Comparison of ENCODE assay signal across 10 mouse cellular contexts in the genomic region with DNA sequence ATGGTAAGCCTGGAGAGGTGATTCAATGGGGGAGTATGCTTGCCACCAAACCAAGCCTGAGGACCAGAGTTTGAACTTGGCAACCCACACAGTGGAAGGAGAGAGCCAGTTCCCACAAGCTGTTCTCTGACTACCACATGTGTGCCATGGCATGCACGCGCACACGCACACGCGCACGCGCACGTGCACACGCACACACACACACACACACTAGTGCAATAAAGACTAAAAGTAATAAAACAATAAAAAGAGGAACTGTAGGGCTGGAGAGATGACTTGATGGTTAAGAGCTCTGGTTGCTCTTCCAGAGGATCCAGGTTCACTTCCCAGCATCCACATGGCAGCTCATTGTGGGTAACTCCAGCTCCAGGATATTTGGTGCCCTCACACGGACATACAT.
"Had no signal": no experiment of that assay in that cellular context is flagged by ENCODE, and none has a peak within 500 bp of the region (broad histone marks: within the 10 kb centered on the region; RNA-seq: fewer than 3 reads in every experiment).

No protein-coding gene starts in this region.

- H3K36me3 ChIP-seq: limb, embryonic 13.5 days; midbrain, embryonic 12.5 days had no signal

- H3K4me2 ChIP-seq: limb, embryonic 13.5 days; midbrain, embryonic 12.5 days had no signal

- ATAC-seq: midbrain, embryonic 16.5 days had no signal

- H3K27ac ChIP-seq: limb, embryonic 13.5 days; liver, embryonic 14.5 days; macrophage; midbrain, embryonic 12.5 days had no signal

- H3K9ac ChIP-seq: limb, embryonic 13.5 days; liver, embryonic 14.5 days; midbrain, embryonic 12.5 days had no signal

- H3K4me3 ChIP-seq: limb, embryonic 13.5 days; megakaryocyte, embryonic 14.5 days; midbrain, embryonic 12.5 days had no signal

- DNase-seq: layer of hippocampus, postnatal 36 days; lung, adult 18-20 months; right cerebral cortex, postnatal 14 days; thymus, postnatal 36 days had no signal

- H3K9me3 ChIP-seq: limb, embryonic 13.5 days; midbrain, embryonic 12.5 days had no signal

- H3K27me3 ChIP-seq: midbrain, embryonic 12.5 days had no signal
